33 mouse cellular contexts compared by ENCODE assay signal in genomic region chr6:123259889-123260603, GRCm38 (mm10). TPM values are rescaled to one million over a fixed set of nuclear protein-coding genes. Genes with fewer than 3 reads are reported as not detected.
DNase-seq lines count a peak whose midpoint lies in the region; ATAC-seq and TF ChIP-seq lines count a peak whose summit lies in the region.
"Had no signal": no experiment of that assay in that cellular context is flagged by ENCODE, and none has a peak within 500 bp of the region (broad histone marks: within the 10 kb centered on the region; RNA-seq: fewer than 3 reads in every experiment).

No protein-coding gene starts in this region.

- DNase-seq in liver, embryonic 13.5 days = no peak
- no peak for DNase-seq in liver
- DNase-seq in Muller cell, postnatal 12 days (ENCODE audit: inconsistent ontology term) = peak; percentile 78
- no peak for DNase-seq in heart, adult 2 months
- DNase-seq in layer of hippocampus, postnatal 14 days (ENCODE audit: low spot score in 2 of 2) = no peak
- no peak for DNase-seq in embryo, embryonic 10 days (ENCODE audit: low spot score)
- DNase-seq: adrenal gland, adult 2 months; cerebellum, adult 8-10 months; forebrain, postnatal 0 days; gastrocnemius, postnatal 25 days; kidney, adult 18-20 months; thymus, adult 18-20 months; thymus, postnatal 4 days had no signal

- no peaks in the 10 kb centered on the region for H3K79me2 ChIP-seq in heart, adult 2 months (replicated peaks; ENCODE audit: control insufficient read depth, insufficient read depth, low read length)

- 31% methylated on average over 4 of the region's 4 CpGs for WGBS in liver, embryonic 13.5 days (ENCODE audit: insufficient replicate concordance)
- WGBS in heart, adult 2 months = 59% methylated on average over 4 of the region's 4 CpGs

- TF ChIP-seq CTCF in heart, adult 2 months (IDR thresholded peaks at IDR 0.05) = no peak

- TF ChIP-seq POLR2A in heart, adult 2 months (IDR thresholded peaks at IDR 0.05; ENCODE audit: insufficient read depth, low read depth, low read length) = no peak

- no peak overlapping the region for H3K27ac ChIP-seq in liver, embryonic 13.5 days
- no peak overlapping the region for H3K27ac ChIP-seq in heart, adult 2 months
- H3K27ac ChIP-seq: forebrain, embryonic 10.5 days; hindbrain, embryonic 13.5 days; limb, embryonic 12.5 days; liver, embryonic 15.5 days; midbrain, embryonic 15.5 days had no signal

- H3K9me3 ChIP-seq in liver, embryonic 13.5 days (replicated peaks) = no peaks in the 10 kb centered on the region
- H3K9me3 ChIP-seq: forebrain, embryonic 10.5 days; hindbrain, embryonic 13.5 days; liver, embryonic 15.5 days; midbrain, embryonic 15.5 days had no signal

- intact Hi-C loops in heart, adult 2 months (cut with DNase I) = no loop called here

- peak; percentile 37; the same call in 1 of the 2 replicates for ATAC-seq in liver, embryonic 13.5 days (ENCODE audit: low read depth)
- ATAC-seq in hematopoietic stem cell, adult 5-6 weeks (replicated peaks in 1 of 2; ENCODE audit: insufficient read depth in 1 of 2, low FRiP score in 2 of 2, low TSS enrichment in 1 of 2, low read depth in 1 of 2, poor library complexity in 2 of 2, severe bottlenecking in 2 of 2) = peak; percentile 51 to 77
- peak; percentile 47 for ATAC-seq in monocyte, adult 5-6 weeks (replicated peaks; ENCODE audit: insufficient number of reproducible peaks, low FRiP score, low TSS enrichment, poor library complexity, severe bottlenecking)
- ATAC-seq: CD4-positive, CD25-positive, alpha-beta regulatory T cell, adult 4 months; forebrain, postnatal 0 days; lung, postnatal 0 days; midbrain, embryonic 15.5 days had no signal

- no peak for TF ChIP-seq EP300 in heart, adult 2 months (IDR thresholded peaks at IDR 0.05; ENCODE audit: insufficient read depth, low read depth, low read length)

- no peak overlapping the region for H3K9ac ChIP-seq in liver, embryonic 13.5 days
- no peak overlapping the region for H3K9ac ChIP-seq in heart, adult 2 months (ENCODE audit: low read depth, low read length)
- H3K9ac ChIP-seq: forebrain, postnatal 0 days; hindbrain, embryonic 13.5 days; limb, embryonic 12.5 days; liver, embryonic 15.5 days; midbrain, embryonic 15.5 days had no signal

- H3K4me3 ChIP-seq in liver, embryonic 13.5 days (replicated peaks) = no peak overlapping the region
- H3K4me3 ChIP-seq in heart, adult 2 months = no peak overlapping the region
- H3K4me3 ChIP-seq: forebrain, embryonic 10.5 days; hindbrain, embryonic 13.5 days; limb, embryonic 12.5 days; liver, embryonic 15.5 days; midbrain, embryonic 15.5 days had no signal

- peaks cover 4% of the 10 kb centered on the region; the same call in 1 of the 2 replicates for H3K4me1 ChIP-seq in liver, embryonic 13.5 days (replicated peaks)
- H3K4me1 ChIP-seq in heart, adult 2 months (ENCODE audit: control insufficient read depth, insufficient read depth, low read length) = no peaks in the 10 kb centered on the region
- H3K4me1 ChIP-seq: forebrain, embryonic 10.5 days; hindbrain, embryonic 13.5 days; limb, embryonic 12.5 days; midbrain, embryonic 15.5 days had no signal

- no peak overlapping the region for H3K4me2 ChIP-seq in liver, embryonic 13.5 days
- H3K4me2 ChIP-seq: hindbrain, embryonic 13.5 days; limb, embryonic 12.5 days; liver, embryonic 15.5 days; midbrain, embryonic 15.5 days had no signal

- no peaks in the 10 kb centered on the region for H3K36me3 ChIP-seq in liver, embryonic 13.5 days
- H3K36me3 ChIP-seq in heart, adult 2 months (ENCODE audit: control insufficient read depth, insufficient read depth, low read length) = no peaks in the 10 kb centered on the region
- H3K36me3 ChIP-seq: forebrain, embryonic 10.5 days; hindbrain, embryonic 13.5 days; limb, embryonic 12.5 days; liver, embryonic 15.5 days; midbrain, embryonic 15.5 days had no signal

- H3K27me3 ChIP-seq in liver, embryonic 13.5 days = no peaks in the 10 kb centered on the region
- H3K27me3 ChIP-seq in heart, adult 2 months (ENCODE audit: control insufficient read depth, insufficient read depth, low read length) = no peaks in the 10 kb centered on the region
- H3K27me3 ChIP-seq: hindbrain, embryonic 13.5 days; limb, embryonic 12.5 days; liver, embryonic 15.5 days; midbrain, embryonic 15.5 days had no signal

RNA-seq across cellular contexts. Expression of gene Clec4d, which starts 1.9 kb away (rescaled TPM):
- polyA plus RNA-seq in liver, embryonic 13.5 days (2015; fragmentation: Nextera tagmentation; extraction: Ambion mirVana) = 0.85 and 1.1 TPM in 2 replicates
- 0.35 and 4.9 TPM in 2 replicates for total RNA-seq in hematopoietic stem cell, adult 5-6 weeks (2017)
- total RNA-seq in monocyte, adult 5-6 weeks (2017) = 8.2 to 19.0 TPM (median 15.1 TPM) in 3 replicates
- total RNA-seq in heart, adult 2 months (2021) = 1 to 10 TPM in 1 of 2 experiments, under 1 TPM in 1; 0.68 to 1.1 TPM
- polyA plus RNA-seq in heart, adult 2 months (2012; rRNA removed) = 0.32 and 0.64 TPM in 2 replicates
- not detected for total RNA-seq in layer of hippocampus, postnatal 14 days (2021)
- total RNA-seq: forebrain, postnatal 0 days; gastrocnemius, postnatal 25 days; layer of hippocampus, postnatal 10 days; left cerebral cortex, postnatal 10 days had no signal
- polyA plus RNA-seq: CD4-positive, CD25-positive, alpha-beta regulatory T cell, adult 4 months; embryonic facial prominence, embryonic 11.5 days; forebrain, embryonic 10.5 days; forebrain, postnatal 0 days; heart, embryonic 14.5 days; hindbrain, embryonic 13.5 days; kidney, embryonic 16.5 days; limb, embryonic 12.5 days; midbrain, embryonic 15.5 days; neural tube, embryonic 14.5 days had no signal

RNA-seq across cellular contexts. Expression of gene Clec4e, which starts 29.6 kb away (rescaled TPM):
- polyA plus RNA-seq in liver, embryonic 13.5 days (2015; fragmentation: Nextera tagmentation; extraction: Ambion mirVana) = 0.83 and 0.84 TPM in 2 replicates
- total RNA-seq in hematopoietic stem cell, adult 5-6 weeks (2017) = 25.4 and 28.7 TPM in 2 replicates
- 87.3 to 131 TPM (median 125 TPM) in 3 replicates for total RNA-seq in monocyte, adult 5-6 weeks (2017)
- under 1 TPM; 0.13 to 0.75 TPM for total RNA-seq in heart, adult 2 months (2021)
- 0.08 and 0.09 TPM in 2 replicates for polyA plus RNA-seq in heart, adult 2 months (2012; rRNA removed)
- total RNA-seq in layer of hippocampus, postnatal 14 days (2021) = not detected
- total RNA-seq: adrenal gland, adult 2 months; forebrain, postnatal 0 days; gastrocnemius, postnatal 25 days; layer of hippocampus, postnatal 10 days; left cerebral cortex, postnatal 10 days had no signal
- polyA plus RNA-seq: adrenal gland, adult 2 months; embryonic facial prominence, embryonic 11.5 days; forebrain, embryonic 10.5 days; forebrain, postnatal 0 days; hindbrain, embryonic 13.5 days; limb, embryonic 12.5 days; midbrain, embryonic 15.5 days; neural tube, embryonic 14.5 days had no signal

RNA-seq across cellular contexts. Expression of gene Clec4n, which starts 30.4 kb away (rescaled TPM):
- polyA plus RNA-seq in liver, embryonic 13.5 days (2015; fragmentation: Nextera tagmentation; extraction: Ambion mirVana) = 8.5 and 8.9 TPM in 2 replicates
- total RNA-seq in hematopoietic stem cell, adult 5-6 weeks (2017) = 0.99 TPM in 1 of 2 replicates, not detected in the other
- total RNA-seq in monocyte, adult 5-6 weeks (2017) = 8.1 to 22.2 TPM (median 17.4 TPM) in 3 replicates
- total RNA-seq in heart, adult 2 months (2021) = 1 to 10 TPM in 1 of 2 experiments, under 1 TPM in 1; 0.89 to 1.3 TPM
- 0.76 and 1.6 TPM in 2 replicates for polyA plus RNA-seq in heart, adult 2 months (2012; rRNA removed)
- 1 to 10 TPM in 1 of 2 experiments, not detected in 1; 1.2 TPM for total RNA-seq in layer of hippocampus, postnatal 14 days (2021)
- total RNA-seq: gastrocnemius, postnatal 25 days; layer of hippocampus, postnatal 10 days; left cerebral cortex, postnatal 10 days had no signal
- polyA plus RNA-seq: neural tube, embryonic 14.5 days had no signal

RNA-seq across cellular contexts. Expression of gene Vmn2r19, which starts 48.1 kb away (rescaled TPM):
- not detected in 2 replicates for polyA plus RNA-seq in liver, embryonic 13.5 days (2015; fragmentation: Nextera tagmentation; extraction: Ambion mirVana)
- not detected in 2 replicates for total RNA-seq in hematopoietic stem cell, adult 5-6 weeks (2017)
- not detected in 3 replicates for total RNA-seq in monocyte, adult 5-6 weeks (2017)
- total RNA-seq in heart, adult 2 months (2021) = not detected
- not detected in 2 replicates for polyA plus RNA-seq in heart, adult 2 months (2012; rRNA removed)
- not detected for total RNA-seq in layer of hippocampus, postnatal 14 days (2021)
- total RNA-seq: adrenal gland, adult 2 months; adrenal gland, postnatal 4 days; forebrain, postnatal 0 days; gastrocnemius, postnatal 25 days; heart, adult 8-10 months; heart, postnatal 25 days; layer of hippocampus, postnatal 10 days; left cerebral cortex, postnatal 10 days had no signal
- polyA plus RNA-seq: adrenal gland, adult 2 months; CD4-positive, CD25-positive, alpha-beta regulatory T cell, adult 4 months; embryonic facial prominence, embryonic 11.5 days; forebrain, embryonic 10.5 days; forebrain, postnatal 0 days; heart, embryonic 14.5 days; hindbrain, embryonic 13.5 days; kidney, embryonic 16.5 days; large intestine, adult 2 months; limb, embryonic 12.5 days; liver, embryonic 15.5 days; lung, postnatal 0 days; midbrain, embryonic 15.5 days; neural tube, embryonic 14.5 days; stomach, embryonic 16.5 days had no signal

Comparison
In these comparisons a context has a peak if more than half of its experiments do, and no peak if none do; other contexts are left out.
1. RNA of gene Clec4e, which starts 29.6 kb away (total RNA-seq): 87.3 to 131 TPM in monocyte, adult 5-6 weeks and 25.4 to 28.7 TPM in hematopoietic stem cell, adult 5-6 weeks; 0.13 to 0.75 TPM in heart, adult 2 months and not detected in layer of hippocampus, postnatal 14 days; every median in the first group is over 10 times any median in the second.
2. Peak in every context shown above with its lines, with median percentiles within 50 percentile points of each other: ATAC-seq.